Mouse (Mus musculus) urinary bladder, postnatal 14 days (tissue): Measurements from ENCODE around the gene Prdm15.

Experiments
- DNase-seq: peaks from one replicate; pipeline ENCODE4 v3.0.0; 2021; ENCODE audit warnings: low spot score

Prdm15 gene

GRCm38 (mm10) chr16:97817414-97817813, 34.2 kb downstream of the Prdm15 start:
- DNase-seq = no peak

GRCm38 (mm10) chr16:97815269-97815668, 36.4 kb downstream of the Prdm15 start:
- DNase-seq = no peak

- no peak for DNase-seq
These were observed 37.6 kb downstream of the Prdm15 start for GRCm38 (mm10) chr16:97814060-97814459.

- no peak for DNase-seq
These were observed 42.8 kb downstream of the Prdm15 start for GRCm38 (mm10) chr16:97808881-97809280.

- DNase-seq = no peak
These were observed 46.0 kb downstream of the Prdm15 start for GRCm38 (mm10) chr16:97805646-97806045.

GRCm38 (mm10) chr16:97804680-97805547, 46.7 kb downstream of the Prdm15 start:
- peak; percentile 86 for DNase-seq

- DNase-seq = no peak
These were observed 53.4 kb downstream of the Prdm15 start for GRCm38 (mm10) chr16:97797950-97798869.

GRCm38 (mm10) chr16:97797212-97797611, 54.4 kb downstream of the Prdm15 start:
- no peak for DNase-seq

- no peak for DNase-seq
These were observed 57.4 kb downstream of the Prdm15 start for GRCm38 (mm10) chr16:97794256-97794655.

GRCm38 (mm10) chr16:97783057-97783456, 68.6 kb downstream of the Prdm15 start:
- DNase-seq = no peak

- DNase-seq = peak; percentile 91
These were observed 73.2 kb downstream of the Prdm15 start for GRCm38 (mm10) chr16:97778353-97779025.

GRCm38 (mm10) chr16:97766501-97766900, 85.1 kb downstream of the Prdm15 start:
- DNase-seq = peak; percentile 44

- DNase-seq = no peak
These were observed 87.0 kb downstream of the Prdm15 start for GRCm38 (mm10) chr16:97764626-97765025.

GRCm38 (mm10) chr16:97763990-97764340, 87.7 kb downstream of the Prdm15 start:
- no peak for DNase-seq

GRCm38 (mm10) chr16:97763061-97763989, 88.3 kb downstream of the Prdm15 start, which contains the start of gene Ripk4:
Gene Ripk4 (minus strand): TSS chr16:97763787.
- DNase-seq = peak; percentile 84

GRCm38 (mm10) chr16:97761782-97762181, 89.9 kb downstream of the Prdm15 start:
- DNase-seq = peak; percentile 51

- peak; percentile 34 for DNase-seq
These were observed 92.0 kb downstream of the Prdm15 start for GRCm38 (mm10) chr16:97759681-97760080.

- DNase-seq = no peak
These were observed 93.4 kb downstream of the Prdm15 start for GRCm38 (mm10) chr16:97758288-97758687.

GRCm38 (mm10) chr16:97756460-97756859, 95.2 kb downstream of the Prdm15 start:
- no peak for DNase-seq

- no peak for DNase-seq
These were observed 99.2 kb downstream of the Prdm15 start for GRCm38 (mm10) chr16:97752316-97752941.

GRCm38 (mm10) chr16:97751884-97752283, 99.8 kb downstream of the Prdm15 start:
- DNase-seq = peak; percentile 88
